8 mouse cellular contexts compared by ENCODE assay signal in the genomic region with DNA sequence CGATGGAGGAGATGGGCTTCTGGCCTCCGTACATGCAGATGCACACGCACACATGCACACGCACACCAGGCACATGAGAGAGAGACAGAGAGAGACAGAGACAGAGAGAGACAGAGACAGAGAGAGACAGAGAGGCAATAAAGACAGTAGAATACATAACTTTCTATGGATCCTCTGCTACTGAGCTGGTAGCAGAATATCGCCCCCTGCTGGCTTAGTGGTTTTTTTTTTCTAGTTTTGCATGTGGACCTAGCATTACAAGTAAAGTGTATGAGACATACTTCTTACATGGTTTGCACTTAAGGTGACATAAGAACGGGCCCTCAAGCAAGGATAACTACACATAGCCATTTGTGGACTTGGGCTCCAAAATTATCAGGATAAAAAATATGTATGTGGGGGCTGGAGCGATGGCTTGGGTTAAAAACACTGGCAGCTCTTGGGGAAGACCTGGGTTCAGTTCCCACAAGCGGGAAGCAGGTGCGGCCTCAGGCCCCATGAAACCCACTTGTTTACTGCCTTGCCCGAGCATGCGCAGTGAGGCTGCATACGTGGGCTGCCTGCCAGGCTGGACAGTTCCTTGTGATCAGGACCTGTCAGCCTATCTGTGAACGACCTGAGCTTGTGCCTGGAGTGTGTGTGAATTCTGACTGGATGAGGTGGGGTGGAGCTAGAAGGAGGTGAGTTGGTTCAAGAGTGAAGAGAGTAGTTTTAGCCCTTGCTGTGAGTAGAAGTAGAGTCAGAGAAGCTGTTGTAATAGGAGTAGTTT.
A peak's percentile ranks its signal among the peaks of the same experiment; 100 is the strongest.
DNase-seq lines count a peak whose midpoint lies in the region; ATAC-seq and TF ChIP-seq lines count a peak whose summit lies in the region.

No protein-coding gene starts in this region.

- H3K9ac ChIP-seq in embryonic facial prominence, embryonic 11.5 days (replicated peaks; ENCODE audit: low read length) = no peak overlapping the region
- no peak overlapping the region for H3K9ac ChIP-seq in midbrain, embryonic 14.5 days (replicated peaks; ENCODE audit: low read length)
- H3K9ac ChIP-seq in midbrain, embryonic 13.5 days (replicated peaks) = no peak overlapping the region
- no peak overlapping the region for H3K9ac ChIP-seq in lung, postnatal 0 days (replicated peaks; ENCODE audit: low read depth)

- ATAC-seq in embryonic facial prominence, embryonic 11.5 days (replicated peaks; ENCODE audit: insufficient number of reproducible peaks, low FRiP score, low TSS enrichment, low read depth) = no peak
- ATAC-seq in midbrain, embryonic 14.5 days (ENCODE audit: low FRiP score, low TSS enrichment) = no peak
- no peak for ATAC-seq in midbrain, embryonic 13.5 days
- no peak for ATAC-seq in lung, postnatal 0 days

- no peak overlapping the region for H3K27ac ChIP-seq in embryonic facial prominence, embryonic 11.5 days (replicated peaks; ENCODE audit: low read depth, low read length)
- H3K27ac ChIP-seq in embryonic facial prominence, embryonic 10.5 days (replicated peaks) = no peak overlapping the region
- no peak overlapping the region for H3K27ac ChIP-seq in midbrain, embryonic 14.5 days (replicated peaks; ENCODE audit: low read depth, low read length)
- no peak overlapping the region for H3K27ac ChIP-seq in midbrain, embryonic 13.5 days
- H3K27ac ChIP-seq in lung, postnatal 0 days (ENCODE audit: low read length) = no peak overlapping the region

- peak; percentile 71 for TF ChIP-seq CTCF in lung, postnatal 0 days (IDR thresholded peaks at IDR 0.05)

- no peaks in the 10 kb centered on the region for H3K36me3 ChIP-seq in embryonic facial prominence, embryonic 11.5 days (replicated peaks; ENCODE audit: control insufficient read depth, insufficient read depth, low read depth, low read length)
- H3K36me3 ChIP-seq in embryonic facial prominence, embryonic 10.5 days (replicated peaks) = no peaks in the 10 kb centered on the region
- H3K36me3 ChIP-seq in midbrain, embryonic 14.5 days (ENCODE audit: control insufficient read depth, insufficient read depth, low read length) = no peaks in the 10 kb centered on the region
- H3K36me3 ChIP-seq in midbrain, embryonic 13.5 days = no peaks in the 10 kb centered on the region
- H3K36me3 ChIP-seq in lung, postnatal 0 days (ENCODE audit: insufficient read depth, low read length) = no peaks in the 10 kb centered on the region

- H3K4me1 ChIP-seq in embryonic facial prominence, embryonic 11.5 days (ENCODE audit: control insufficient read depth, insufficient read depth, low read length) = no peaks in the 10 kb centered on the region
- no peaks in the 10 kb centered on the region for H3K4me1 ChIP-seq in embryonic facial prominence, embryonic 10.5 days
- H3K4me1 ChIP-seq in midbrain, embryonic 14.5 days (ENCODE audit: control insufficient read depth, insufficient read depth, low read length) = no peaks in the 10 kb centered on the region
- H3K4me1 ChIP-seq in midbrain, embryonic 13.5 days (replicated peaks) = no peaks in the 10 kb centered on the region
- no peaks in the 10 kb centered on the region for H3K4me1 ChIP-seq in lung, postnatal 0 days (ENCODE audit: insufficient read depth, low read depth, low read length)

- 73% methylated on average over 13 of the region's 13 CpGs for WGBS in embryonic facial prominence, embryonic 11.5 days
- WGBS in embryonic facial prominence, embryonic 10.5 days = 77% methylated on average over 13 of the region's 13 CpGs
- 82% methylated on average over 13 of the region's 13 CpGs for WGBS in midbrain, embryonic 14.5 days
- 79% methylated on average over 13 of the region's 13 CpGs for WGBS in midbrain, embryonic 13.5 days
- 68% methylated on average over 13 of the region's 13 CpGs for WGBS in lung, postnatal 0 days

- DNase-seq in embryonic facial prominence, embryonic 11.5 days (ENCODE audit: low spot score) = peak; percentile 71
- DNase-seq in embryonic facial prominence, embryonic 10.5 days (ENCODE audit: low spot score) = no peak
- peak; percentile 62 for DNase-seq in midbrain, embryonic 14.5 days
- DNase-seq in adrenal gland, postnatal 36 days = peak; percentile 18 to 63
- peak; percentile 40 for DNase-seq in forelimb bud, embryonic 11.5 days (ENCODE audit: low read depth, low spot score)
- peak; percentile 52 for DNase-seq in lung, postnatal 0 days (ENCODE audit: low spot score)
- peak; percentile 72 for DNase-seq in thymus, postnatal 14 days

- no peaks in the 10 kb centered on the region for H3K9me3 ChIP-seq in embryonic facial prominence, embryonic 11.5 days (replicated peaks; ENCODE audit: control insufficient read depth, low read length)
- H3K9me3 ChIP-seq in embryonic facial prominence, embryonic 10.5 days = no peaks in the 10 kb centered on the region
- H3K9me3 ChIP-seq in midbrain, embryonic 14.5 days (ENCODE audit: control insufficient read depth, low read length) = no peaks in the 10 kb centered on the region
- peaks cover 5% of the 10 kb centered on the region; the same call in 1 of the 2 replicates for H3K9me3 ChIP-seq in midbrain, embryonic 13.5 days
- no peaks in the 10 kb centered on the region for H3K9me3 ChIP-seq in lung, postnatal 0 days (ENCODE audit: low read length)

- H3K4me3 ChIP-seq in embryonic facial prominence, embryonic 11.5 days (ENCODE audit: low read depth, low read length) = no peak overlapping the region
- H3K4me3 ChIP-seq in embryonic facial prominence, embryonic 10.5 days = no peak overlapping the region
- no peak overlapping the region for H3K4me3 ChIP-seq in midbrain, embryonic 14.5 days (replicated peaks; ENCODE audit: low read depth, low read length)
- no peak overlapping the region for H3K4me3 ChIP-seq in midbrain, embryonic 13.5 days (replicated peaks)
- no peak overlapping the region for H3K4me3 ChIP-seq in lung, postnatal 0 days (ENCODE audit: low read depth, low read length)

- no peak overlapping the region for H3K4me2 ChIP-seq in embryonic facial prominence, embryonic 11.5 days (ENCODE audit: low read depth, low read length)
- H3K4me2 ChIP-seq in midbrain, embryonic 14.5 days (ENCODE audit: low read length) = no peak overlapping the region
- H3K4me2 ChIP-seq in midbrain, embryonic 13.5 days (replicated peaks) = no peak overlapping the region
- no peak overlapping the region for H3K4me2 ChIP-seq in lung, postnatal 0 days (replicated peaks; ENCODE audit: low read depth, low read length)

- H3K27me3 ChIP-seq in embryonic facial prominence, embryonic 11.5 days (ENCODE audit: control insufficient read depth, insufficient read depth, low read length) = no peaks in the 10 kb centered on the region
- no peaks in the 10 kb centered on the region for H3K27me3 ChIP-seq in embryonic facial prominence, embryonic 10.5 days (replicated peaks; ENCODE audit: low read depth, poor library complexity, severe bottlenecking)
- H3K27me3 ChIP-seq in midbrain, embryonic 14.5 days (ENCODE audit: control insufficient read depth, insufficient read depth, low read length) = no peaks in the 10 kb centered on the region
- H3K27me3 ChIP-seq in midbrain, embryonic 13.5 days = no peaks in the 10 kb centered on the region
- no peaks in the 10 kb centered on the region for H3K27me3 ChIP-seq in lung, postnatal 0 days (replicated peaks; ENCODE audit: insufficient read depth, low read length)

- no peak for TF ChIP-seq EP300 in lung, postnatal 0 days (IDR thresholded peaks at IDR 0.05)
